Mouse (Mus musculus): ENCODE measurements around the gene Abca2. TPM values are rescaled to one million over a fixed set of nuclear protein-coding genes. Genes with fewer than 3 reads are reported as not detected.

Gene Abca2
- polyA plus RNA-seq, 1 experiment from 2014 or later: 14.9 TPM

- ATAC-seq: no peak
- H3K9me3 ChIP-seq (ENCODE audit: control insufficient read depth, low read length): no peaks in the 10 kb centered on the region
- H3K4me3 ChIP-seq (replicated peaks; ENCODE audit: low read length): no peak overlapping the region
- no peaks in the 10 kb centered on the region for H3K36me3 ChIP-seq (ENCODE audit: control insufficient read depth, insufficient read depth)
- H3K4me1 ChIP-seq (replicated peaks; ENCODE audit: control insufficient read depth, insufficient read depth, low read length): no peaks in the 10 kb centered on the region
- WGBS: 92% methylated on average over 1 of the region's 1 CpGs
- no peaks in the 10 kb centered on the region for H3K27me3 ChIP-seq (replicated peaks; ENCODE audit: control insufficient read depth, insufficient read depth, low read length)
- H3K9ac ChIP-seq (replicated peaks; ENCODE audit: low read depth, low read length): no peak overlapping the region
- no peak overlapping the region for H3K4me2 ChIP-seq (ENCODE audit: low read length)
- H3K27ac ChIP-seq (ENCODE audit: low read length): no peak overlapping the region
These were observed 52.0 kb downstream of the Abca2 start for GRCm38 (mm10) chr2:25480541-25480940.

DNA sequence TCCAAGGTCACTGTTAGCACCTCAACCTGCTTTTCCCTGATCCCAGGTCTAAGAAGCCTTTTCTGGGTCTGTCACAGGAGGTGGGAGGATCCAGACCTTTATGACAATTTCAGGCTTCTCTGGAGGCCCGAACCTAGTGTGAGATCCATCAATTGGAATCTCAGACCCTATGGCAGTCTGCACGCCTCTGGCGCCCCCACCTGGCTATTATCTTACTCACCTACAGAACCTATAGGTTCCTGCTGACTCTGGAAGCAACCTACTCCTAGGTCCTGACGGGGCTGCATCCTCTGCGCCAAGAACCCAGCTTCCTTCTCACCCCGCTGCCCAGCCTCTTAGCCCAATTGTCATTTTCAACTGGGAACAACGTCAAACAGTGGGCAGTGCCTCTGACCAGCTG lies 54.5 kb downstream of the Abca2 start:
- Histone ChIP-seq H3K9me3 (ENCODE audit: control insufficient read depth, low read length) (no peaks in the 10 kb centered on the region), H3K36me3 (ENCODE audit: control insufficient read depth, insufficient read depth) (no peaks in the 10 kb centered on the region), H3K27me3 (replicated peaks; ENCODE audit: control insufficient read depth, insufficient read depth, low read length) (no peaks in the 10 kb centered on the region), H3K27ac (ENCODE audit: low read length) (no peak overlapping the region), H3K4me1 (replicated peaks; ENCODE audit: control insufficient read depth, insufficient read depth, low read length) (no peaks in the 10 kb centered on the region), H3K9ac (replicated peaks; ENCODE audit: low read depth, low read length) (no peak overlapping the region), H3K4me3 (replicated peaks; ENCODE audit: low read length) (no peak overlapping the region), H3K4me2 (ENCODE audit: low read length) (no peak overlapping the region)
- 23% methylated on average over 7 of the region's 7 CpGs for WGBS
- no peak for ATAC-seq

DNA sequence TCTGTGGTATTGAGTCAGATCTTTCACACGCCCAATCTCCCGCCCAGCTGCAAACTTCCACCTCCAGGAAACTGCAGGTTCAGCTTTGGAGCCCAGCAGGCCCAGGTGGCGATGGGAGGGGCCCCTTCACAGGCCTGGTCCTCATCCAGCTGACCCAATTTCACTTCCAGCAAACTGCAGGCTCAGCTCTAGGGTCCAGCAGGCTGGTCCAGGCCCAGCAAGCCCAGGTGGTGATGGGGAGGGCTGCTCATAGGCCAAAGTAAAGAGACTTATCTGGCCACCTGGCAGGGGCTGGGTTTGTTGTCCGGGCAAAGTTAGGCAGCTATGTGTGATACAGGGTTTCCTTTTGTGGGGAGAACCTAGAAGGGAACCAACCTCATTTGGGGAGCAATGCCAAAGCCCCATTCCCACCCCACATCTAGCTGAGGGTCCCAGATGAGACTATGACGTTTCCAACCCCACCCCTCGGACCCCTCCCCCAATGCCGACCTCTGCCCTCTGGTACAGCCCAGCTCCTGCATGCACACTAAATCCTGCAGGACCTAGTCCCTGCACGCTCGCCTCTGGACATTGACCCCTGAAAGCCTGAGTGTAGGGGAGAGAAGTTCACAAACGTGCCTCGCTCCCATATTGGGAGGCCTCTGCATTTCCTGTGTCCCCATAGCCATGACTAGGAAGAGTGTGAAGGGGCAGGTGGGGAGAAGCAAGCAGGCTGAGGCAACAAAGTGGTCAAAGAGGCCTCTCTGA lies 56.6 kb downstream of the Abca2 start:
- Histone ChIP-seq H3K9ac (replicated peaks; ENCODE audit: low read depth, low read length) (no peak overlapping the region), H3K4me3 (replicated peaks; ENCODE audit: low read length) (no peak overlapping the region), H3K27me3 (replicated peaks; ENCODE audit: control insufficient read depth, insufficient read depth, low read length) (no peaks in the 10 kb centered on the region), H3K36me3 (ENCODE audit: control insufficient read depth, insufficient read depth) (no peaks in the 10 kb centered on the region), H3K27ac (ENCODE audit: low read length) (no peak overlapping the region), H3K4me2 (ENCODE audit: low read length) (no peak overlapping the region), H3K4me1 (replicated peaks; ENCODE audit: control insufficient read depth, insufficient read depth, low read length) (no peaks in the 10 kb centered on the region), H3K9me3 (ENCODE audit: control insufficient read depth, low read length) (no peaks in the 10 kb centered on the region)
- ATAC-seq: no peak
- WGBS: 66% methylated on average over 11 of the region's 11 CpGs

DNA sequence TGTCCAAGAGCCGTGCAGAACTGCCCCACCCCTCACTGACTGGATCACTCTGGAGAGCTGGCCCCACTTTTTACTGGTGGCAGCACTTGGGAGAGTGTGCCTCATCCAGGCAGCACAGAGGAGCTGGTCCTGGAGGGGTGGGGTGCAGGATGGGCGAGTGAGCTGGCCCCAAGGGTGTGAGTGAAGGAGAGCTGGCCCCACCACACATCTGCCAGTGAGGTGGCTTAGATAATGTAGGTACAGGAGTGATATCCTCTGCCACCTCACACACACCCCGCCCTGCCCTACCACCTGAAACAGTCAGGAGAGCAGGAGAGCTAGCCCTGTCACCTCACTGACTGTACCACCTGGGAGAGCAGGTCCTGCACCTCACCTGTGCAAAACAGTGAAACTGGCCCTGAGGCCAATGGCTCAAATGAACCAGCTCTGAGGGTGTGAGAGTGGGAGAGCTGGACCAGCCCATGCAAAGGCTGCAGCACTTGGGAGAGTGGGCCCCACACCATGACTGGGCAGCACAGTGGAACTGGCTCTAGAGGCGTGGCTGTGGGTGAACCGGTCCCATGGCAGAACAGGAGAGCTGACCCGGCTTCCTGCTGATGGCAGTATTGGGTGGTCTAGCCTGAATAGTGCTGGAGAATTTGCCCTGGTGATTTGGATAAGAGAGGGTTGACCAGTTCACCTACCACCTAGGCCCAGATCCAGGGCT lies 59.6 kb downstream of the Abca2 start:
- no peak overlapping the region for H3K9ac ChIP-seq (replicated peaks; ENCODE audit: low read depth, low read length)
- H3K4me2 ChIP-seq (ENCODE audit: low read length): no peak overlapping the region
- H3K27ac ChIP-seq (ENCODE audit: low read length): no peak overlapping the region
- H3K36me3 ChIP-seq (ENCODE audit: control insufficient read depth, insufficient read depth): no peaks in the 10 kb centered on the region
- WGBS: 83% methylated on average over 6 of the region's 6 CpGs
- H3K4me3 ChIP-seq (replicated peaks; ENCODE audit: low read length): no peak overlapping the region
- no peaks in the 10 kb centered on the region for H3K4me1 ChIP-seq (replicated peaks; ENCODE audit: control insufficient read depth, insufficient read depth, low read length)
- no peaks in the 10 kb centered on the region for H3K27me3 ChIP-seq (replicated peaks; ENCODE audit: control insufficient read depth, insufficient read depth, low read length)
- H3K9me3 ChIP-seq (ENCODE audit: control insufficient read depth, low read length): no peaks in the 10 kb centered on the region
- no peak for ATAC-seq

- H3K27me3 ChIP-seq (replicated peaks; ENCODE audit: control insufficient read depth, insufficient read depth, low read length): no peaks in the 10 kb centered on the region
- 87% methylated on average over 7 of the region's 7 CpGs for WGBS
- no peak overlapping the region for H3K4me2 ChIP-seq (ENCODE audit: low read length)
- no peaks in the 10 kb centered on the region for H3K36me3 ChIP-seq (ENCODE audit: control insufficient read depth, insufficient read depth)
- no peak overlapping the region for H3K27ac ChIP-seq (ENCODE audit: low read length)
- H3K4me1 ChIP-seq (replicated peaks; ENCODE audit: control insufficient read depth, insufficient read depth, low read length): no peaks in the 10 kb centered on the region
- no peak overlapping the region for H3K9ac ChIP-seq (replicated peaks; ENCODE audit: low read depth, low read length)
- no peaks in the 10 kb centered on the region for H3K9me3 ChIP-seq (ENCODE audit: control insufficient read depth, low read length)
- no peak overlapping the region for H3K4me3 ChIP-seq (replicated peaks; ENCODE audit: low read length)
- no peak for ATAC-seq
These were observed 60.2 kb downstream of the Abca2 start for GRCm38 (mm10) chr2:25488671-25489068.

DNA sequence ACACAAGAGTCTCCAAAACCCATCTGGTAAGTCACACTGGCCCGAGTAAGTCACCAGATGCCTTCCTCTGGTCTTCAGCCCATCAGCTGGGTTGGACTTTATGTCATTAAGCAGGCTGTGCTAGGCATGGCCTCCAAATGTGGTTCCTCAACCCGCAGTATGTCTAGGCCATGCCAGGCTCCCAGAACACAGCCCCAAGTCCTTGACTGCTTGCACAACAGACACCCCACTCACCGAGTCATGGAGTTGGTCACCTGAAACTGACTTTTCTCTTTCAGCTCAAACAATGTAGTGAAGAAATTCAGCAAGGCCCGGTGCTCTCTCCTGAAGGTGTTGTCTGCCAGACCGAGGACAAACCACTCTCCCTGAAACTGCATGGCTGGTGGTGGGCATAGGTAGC lies 64.5 kb downstream of the Abca2 start:
- Histone ChIP-seq H3K4me1 (replicated peaks; ENCODE audit: control insufficient read depth, insufficient read depth, low read length) (no peaks in the 10 kb centered on the region), H3K36me3 (ENCODE audit: control insufficient read depth, insufficient read depth) (no peaks in the 10 kb centered on the region), H3K27ac (ENCODE audit: low read length) (no peak overlapping the region), H3K9ac (replicated peaks; ENCODE audit: low read depth, low read length) (no peak overlapping the region), H3K9me3 (ENCODE audit: control insufficient read depth, low read length) (no peaks in the 10 kb centered on the region), H3K27me3 (replicated peaks; ENCODE audit: control insufficient read depth, insufficient read depth, low read length) (no peaks in the 10 kb centered on the region), H3K4me2 (ENCODE audit: low read length) (no peak overlapping the region), H3K4me3 (replicated peaks; ENCODE audit: low read length) (no peak overlapping the region)
- WGBS: 79% methylated on average over 5 of the region's 5 CpGs
- ATAC-seq: no peak

GRCm38 (mm10) chr2:25493476-25493961 lies 65.0 kb downstream of the Abca2 start, which contains the start of gene Lcn12:
Lcn12 (minus strand) TSS chr2:25493911.
- H3K4me1 ChIP-seq (replicated peaks; ENCODE audit: control insufficient read depth, insufficient read depth, low read length): no peaks in the 10 kb centered on the region
- no peak within 1 kb of the TSS for H3K4me3 ChIP-seq (replicated peaks; ENCODE audit: low read length)
- 87% methylated on average over 5 of the region's 5 CpGs for WGBS
- H3K36me3 ChIP-seq (ENCODE audit: control insufficient read depth, insufficient read depth): no peaks in the 10 kb centered on the region
- no peaks in the 10 kb centered on the region for H3K9me3 ChIP-seq (ENCODE audit: control insufficient read depth, low read length)
- no peak for ATAC-seq
- H3K27ac ChIP-seq (ENCODE audit: low read length): no peak within 1 kb of the TSS
- H3K27me3 ChIP-seq (replicated peaks; ENCODE audit: control insufficient read depth, insufficient read depth, low read length): no peaks in the 10 kb centered on the region
- H3K9ac ChIP-seq (replicated peaks; ENCODE audit: low read depth, low read length): no peak within 1 kb of the TSS
- no peak within 1 kb of the TSS for H3K4me2 ChIP-seq (ENCODE audit: low read length)

GRCm38 (mm10) chr2:25496462-25496861 lies 68.0 kb downstream of the Abca2 start:
- Histone ChIP-seq H3K4me3 (replicated peaks; ENCODE audit: low read length) (no peak overlapping the region), H3K36me3 (ENCODE audit: control insufficient read depth, insufficient read depth) (no peaks in the 10 kb centered on the region), H3K4me1 (replicated peaks; ENCODE audit: control insufficient read depth, insufficient read depth, low read length) (peaks cover 6% of the 10 kb centered on the region), H3K27me3 (replicated peaks; ENCODE audit: control insufficient read depth, insufficient read depth, low read length) (no peaks in the 10 kb centered on the region), H3K9ac (replicated peaks; ENCODE audit: low read depth, low read length) (no peak overlapping the region), H3K27ac (ENCODE audit: low read length) (no peak overlapping the region), H3K4me2 (ENCODE audit: low read length) (no peak overlapping the region), H3K9me3 (ENCODE audit: control insufficient read depth, low read length) (no peaks in the 10 kb centered on the region)
- no peak for ATAC-seq
- WGBS: 45% methylated on average over 4 of the region's 4 CpGs

Measured in forebrain, embryonic 16.5 days (tissue).